Mouse (Mus musculus) spleen, adult 2 months (tissue): ENCODE data around the gene Gm45521. TPM values are rescaled to one million over a fixed set of nuclear protein-coding genes. Genes with fewer than 3 reads are reported as not detected.

ENCODE experiments used
- DNase-seq, 2 experiments: peaks; one replicate each; pipeline versions ENCODE4 v3.0.0 to v3.0.0-alpha.2; 2012 to 2021; ENCODE audit warnings: low spot score in 2 of 2, low read depth in 1 of 2
- H3K27ac ChIP-seq: fragments of 200-500 bp; 2 replicates; pipeline ENCODE4 v1.5.1; 2012; ENCODE audit warnings: low read length, inconsistent platforms; ENCODE audit not compliant: insufficient read depth
- H3K27me3 ChIP-seq: fragments of 200-500 bp; 2 replicates; pipeline ENCODE4 v1.6.1; 2012; ENCODE audit warnings: mild to moderate bottlenecking, moderate library complexity, low read length, inconsistent platforms; ENCODE audit not compliant: control insufficient read depth, insufficient read depth
- H3K36me3 ChIP-seq: fragments of 200-500 bp; 2 replicates; pipeline ENCODE4 v1.6.1; 2012; ENCODE audit warnings: mild to moderate bottlenecking, low read length, inconsistent platforms; ENCODE audit not compliant: control insufficient read depth, insufficient read depth
- H3K4me1 ChIP-seq: fragments of 200-500 bp; 2 replicates; pipeline ENCODE4 v1.6.1; 2011; ENCODE audit warnings: inconsistent platforms; ENCODE audit not compliant: control insufficient read depth, insufficient read depth, insufficient read length
- H3K4me3 ChIP-seq: fragments of 200-500 bp; 2 replicates; pipeline ENCODE4 v1.5.1; 2011; ENCODE audit warnings: mild to moderate bottlenecking, inconsistent platforms; ENCODE audit not compliant: insufficient read depth, insufficient read length; ENCODE audit errors: extremely low read depth
- CTCF ChIP-seq: fragments of 200-500 bp; IDR thresholded peaks from 2 replicates; pipeline ENCODE4 v1.5.1; 2011; ENCODE audit warnings: mild to moderate bottlenecking, inconsistent platforms; ENCODE audit not compliant: insufficient read depth, insufficient read length, insufficient replicate concordance; ENCODE audit errors: extremely low read depth
- POLR2A ChIP-seq: fragments of 200-500 bp; IDR thresholded peaks from 2 replicates; pipeline ENCODE4 v1.6.1; 2011; ENCODE audit warnings: low read depth, low read length, inconsistent platforms
- WGBS: fragments of 180-500 bp; shearing (Covaris S2); methylation state at CpG from one replicate; pipeline ENCODE4 v1.1.7; 2018; 5-methylcytosine and 5-hydroxymethylcytosine counted together
- polyA plus RNA-seq: library from polyadenylated mRNA; depleted of rRNA; stranded (reverse); fragments of >200 nt; gene quantifications from 2 replicates; pipeline ENCODE4 v1.2.3, GENCODE M21; 2012

The Gm45521 gene
- polyA plus RNA-seq, 1 experiment: not detected

DNA sequence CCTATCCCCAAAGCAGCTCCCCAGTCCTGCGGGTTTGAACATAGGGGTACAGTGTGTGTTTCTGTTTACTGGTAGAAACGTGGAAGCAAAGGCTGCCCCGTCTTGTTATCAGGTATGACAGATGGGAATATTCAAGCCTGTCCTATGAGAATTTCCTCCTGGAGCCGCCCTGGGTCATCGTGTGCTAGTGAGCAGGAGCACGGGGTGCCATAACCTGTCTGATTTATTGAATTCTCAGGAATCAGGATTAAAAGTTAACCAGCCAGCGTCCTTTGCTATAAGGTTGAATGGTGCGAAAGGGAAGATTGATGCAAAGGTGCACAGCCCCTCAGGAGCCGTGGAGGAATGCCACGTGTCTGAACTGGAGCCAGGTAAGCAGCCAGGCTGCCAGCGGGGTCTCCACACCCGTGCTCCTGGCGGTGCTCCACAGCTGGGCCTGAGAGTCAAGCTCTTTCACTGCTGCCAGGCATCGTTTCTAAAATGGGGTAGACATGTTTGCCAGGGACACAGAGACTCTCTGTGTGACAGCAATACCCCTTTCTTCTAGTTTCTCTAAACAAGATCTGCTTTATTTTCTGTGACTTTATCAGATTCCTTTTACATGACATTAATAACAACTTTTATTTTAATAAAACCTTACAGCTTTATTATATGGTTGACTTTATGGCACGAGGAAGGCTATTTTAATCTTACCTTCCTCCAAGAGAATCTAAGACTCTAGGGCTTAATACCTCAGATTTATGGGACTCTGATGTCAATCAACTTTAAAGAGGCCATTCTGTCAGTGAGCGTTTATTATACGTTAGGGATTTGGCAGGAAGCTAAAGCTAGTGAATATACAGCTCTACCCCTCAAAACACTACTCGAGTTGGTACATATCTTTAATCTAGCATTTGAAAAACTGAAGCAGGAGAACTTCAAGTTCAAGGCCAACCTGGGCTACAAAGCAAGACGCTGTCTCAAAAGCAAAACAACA is 18.0 kb upstream of the Gm45521 start:
- H3K27ac ChIP-seq: no peak overlapping the region
- H3K4me1 ChIP-seq: no peaks in the 10 kb centered on the region
- no peak overlapping the region for H3K4me3 ChIP-seq
- no peak for TF ChIP-seq POLR2A
- TF ChIP-seq CTCF: no peak
- H3K27me3 ChIP-seq: no peaks in the 10 kb centered on the region
- 90% methylated on average over 19 of the region's 19 CpGs for WGBS
- H3K36me3 ChIP-seq: 0 out of 2 replicates have a peak, but pooled peaks cover 2% of the 10 kb centered on the region
- DNase-seq: no peak

DNA sequence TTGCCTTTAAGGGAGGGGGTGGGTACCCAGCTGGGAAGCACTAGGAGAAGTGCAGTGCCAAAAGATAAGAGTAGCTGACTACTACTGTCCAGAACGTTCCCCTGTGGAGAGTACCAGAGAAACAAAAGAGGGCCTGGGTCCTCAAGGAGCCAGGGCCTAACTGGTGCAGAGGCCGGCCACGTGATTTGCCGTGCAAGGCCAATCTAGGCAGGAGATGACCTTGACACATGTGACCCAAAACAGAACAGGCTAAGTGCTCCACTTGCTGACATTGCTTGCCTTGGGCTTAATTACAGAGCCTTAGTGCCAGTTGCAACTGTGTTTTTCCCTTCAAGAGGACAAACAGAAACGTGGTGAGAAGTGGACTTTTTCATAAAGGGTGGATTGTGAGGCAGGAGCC is 15.7 kb upstream of the Gm45521 start:
- H3K36me3 ChIP-seq: peaks cover 2% of the 10 kb centered on the region; the same call in 1 of the 2 replicates
- no peaks in the 10 kb centered on the region for H3K27me3 ChIP-seq
- H3K4me3 ChIP-seq: no peak overlapping the region
- WGBS: 85% methylated on average over 5 of the region's 5 CpGs
- no peak overlapping the region for H3K27ac ChIP-seq
- no peaks in the 10 kb centered on the region for H3K4me1 ChIP-seq
- no peak for TF ChIP-seq POLR2A
- no peak for TF ChIP-seq CTCF
- no peak for DNase-seq

DNA sequence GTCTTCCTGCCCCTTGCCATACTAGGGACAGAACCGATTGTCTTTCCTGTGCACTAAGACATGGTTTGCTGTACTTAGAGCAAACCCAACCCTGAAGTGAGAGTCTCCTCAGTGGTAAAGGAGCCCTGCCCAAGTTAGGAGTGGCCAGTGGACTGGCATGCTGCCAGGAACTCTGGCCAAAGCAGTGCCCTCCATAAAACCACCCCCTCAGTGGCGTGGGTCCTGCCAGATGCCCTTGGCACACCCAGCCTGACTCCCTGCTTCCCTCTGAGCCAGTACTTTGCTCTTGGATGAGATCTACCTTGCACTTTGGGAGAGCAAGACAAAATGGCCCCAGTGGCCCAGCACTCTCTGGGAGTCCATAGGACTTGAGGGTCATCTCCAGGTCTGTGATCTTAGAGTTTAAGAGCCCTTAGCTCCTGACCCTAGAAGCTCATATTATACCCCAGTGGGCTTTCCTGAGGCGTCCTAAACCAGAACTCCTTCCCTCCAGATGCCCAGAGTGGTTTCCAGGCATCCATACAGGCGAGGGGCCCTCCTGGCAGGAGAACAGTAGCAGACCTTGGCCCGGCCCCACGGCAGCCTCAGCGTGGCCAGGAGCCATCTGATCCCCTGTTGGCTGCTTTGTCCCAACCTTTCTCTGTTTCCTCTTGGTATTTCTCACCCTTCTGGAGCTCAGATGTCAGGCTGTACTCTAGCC is 13.8 kb upstream of the Gm45521 start:
- DNase-seq: no peak
- Histone ChIP-seq H3K27me3 (no peaks in the 10 kb centered on the region), H3K4me3 (no peak overlapping the region), H3K27ac (no peak overlapping the region), H3K4me1 (no peaks in the 10 kb centered on the region), H3K36me3 (peaks cover 2% of the 10 kb centered on the region; the same call in 1 of the 2 replicates)
- WGBS: 83% methylated on average over 7 of the region's 7 CpGs
- TF ChIP-seq POLR2A: no peak

DNA sequence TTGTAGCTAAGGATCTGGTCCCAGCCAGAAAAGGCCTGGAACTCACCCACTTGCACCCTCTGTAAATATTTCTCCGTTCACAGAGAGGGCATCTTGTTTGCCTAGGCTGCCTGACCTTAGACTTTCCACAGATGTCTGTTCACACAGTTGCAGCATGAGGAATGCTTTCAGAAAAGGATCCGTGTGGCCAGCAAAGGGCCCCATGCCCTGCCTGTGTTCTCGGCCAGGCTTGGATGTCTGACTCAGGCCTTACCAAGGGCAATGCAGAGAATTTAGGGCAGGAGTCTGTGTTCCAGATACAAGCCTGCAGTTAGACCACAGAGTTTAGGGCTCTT is 13.3 kb upstream of the Gm45521 start:
- no peak for DNase-seq
- WGBS: 96% methylated on average over 3 of the region's 3 CpGs
- Histone ChIP-seq H3K4me3 (no peak overlapping the region), H3K36me3 (peaks cover 2% of the 10 kb centered on the region; the same call in 1 of the 2 replicates), H3K27ac (no peak overlapping the region), H3K27me3 (no peaks in the 10 kb centered on the region), H3K4me1 (no peaks in the 10 kb centered on the region)
- TF ChIP-seq POLR2A (no peak), CTCF (no peak)

DNA sequence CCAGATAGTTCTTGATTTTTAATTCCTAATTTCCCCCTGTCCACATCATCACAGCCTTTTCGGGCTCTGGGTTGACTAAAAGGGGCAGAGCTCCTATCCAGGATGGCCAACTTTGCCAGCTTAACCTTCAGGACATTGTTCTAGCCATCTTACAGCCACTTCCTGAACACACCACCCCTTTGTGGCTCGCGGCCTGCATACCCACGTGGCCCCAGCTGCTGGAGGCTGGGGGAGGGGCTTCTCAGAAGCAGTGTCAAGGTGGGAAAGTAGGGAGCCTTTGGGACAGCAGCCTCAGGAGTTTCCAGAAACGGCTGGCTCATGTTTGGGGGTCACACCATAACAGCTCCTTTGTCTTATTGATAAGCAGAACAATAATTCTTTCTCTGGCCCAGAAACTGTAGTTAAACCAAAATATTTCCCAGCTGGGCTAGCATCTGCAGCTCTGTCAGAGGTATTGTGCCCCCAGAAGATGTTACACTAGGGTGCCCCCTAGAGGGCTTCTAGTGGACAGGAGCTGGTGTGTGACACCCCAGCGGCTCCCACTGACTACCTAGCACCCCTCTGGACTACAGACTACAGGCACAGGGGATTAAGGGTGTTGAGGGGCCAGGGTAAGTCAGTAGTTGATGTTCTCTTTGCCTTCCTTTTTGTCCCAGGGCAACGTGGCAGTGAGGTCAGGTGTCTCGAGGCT is 12.6 kb upstream of the Gm45521 start:
- H3K36me3 ChIP-seq: no peaks in the 10 kb centered on the region; the same call in 1 of the 2 replicates
- H3K27ac ChIP-seq: no peak overlapping the region
- no peak for DNase-seq
- TF ChIP-seq CTCF: no peak; the same call in 1 of the 2 replicates
- no peak for TF ChIP-seq POLR2A
- H3K27me3 ChIP-seq: no peaks in the 10 kb centered on the region
- H3K4me1 ChIP-seq: no peaks in the 10 kb centered on the region
- no peak overlapping the region for H3K4me3 ChIP-seq
- 38% methylated on average over 8 of the region's 8 CpGs for WGBS

DNA sequence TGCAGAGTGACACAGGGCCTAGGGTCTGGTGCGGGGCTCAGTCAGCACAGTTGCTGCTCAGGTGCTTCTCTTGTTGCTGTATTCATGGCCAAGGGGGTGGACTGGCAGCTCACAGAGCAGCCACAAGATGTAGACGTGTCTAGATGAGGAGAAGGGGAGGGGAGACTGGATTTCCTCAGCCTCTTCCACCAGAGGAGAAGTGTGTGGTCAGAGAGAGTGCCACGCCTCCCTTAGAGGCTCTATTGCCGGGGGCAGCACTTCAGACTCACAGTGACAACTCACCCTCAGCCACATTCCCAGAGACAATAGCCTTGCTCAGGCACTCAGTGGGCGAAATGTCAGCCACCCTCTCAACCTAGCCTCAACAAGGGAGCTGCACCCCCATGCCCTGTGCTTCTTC is 11.8 kb upstream of the Gm45521 start:
- no peak overlapping the region for H3K4me3 ChIP-seq
- DNase-seq: no peak
- 69% methylated on average over 5 of the region's 5 CpGs for WGBS
- no peaks in the 10 kb centered on the region for H3K27me3 ChIP-seq
- H3K4me1 ChIP-seq: no peaks in the 10 kb centered on the region
- TF ChIP-seq CTCF: no peak
- no peak for TF ChIP-seq POLR2A
- no peak overlapping the region for H3K27ac ChIP-seq
- no peaks in the 10 kb centered on the region; the same call in 1 of the 2 replicates for H3K36me3 ChIP-seq
